Comparison of ENCODE assay signal across 14 mouse cellular contexts in the genomic region with DNA sequence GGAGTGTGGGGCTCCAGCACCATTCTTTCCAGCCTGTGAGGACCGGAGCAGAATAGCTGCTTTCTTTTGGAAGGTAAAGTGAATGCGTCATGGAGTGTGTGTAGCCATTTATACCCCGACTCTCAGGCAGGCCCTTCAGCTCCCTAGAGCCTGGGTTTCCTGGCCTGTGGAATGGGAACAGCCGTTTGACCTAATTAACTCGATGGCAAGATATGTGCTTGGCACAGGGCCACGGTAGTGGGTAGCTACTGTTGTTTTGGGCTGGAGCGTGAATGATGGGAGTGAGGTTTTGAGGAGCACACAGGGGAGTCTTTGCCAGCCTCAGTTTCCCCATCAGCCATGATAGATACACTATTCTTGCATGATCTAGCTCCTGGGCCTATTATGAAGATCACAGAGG. TPM values are rescaled to one million over a fixed set of nuclear protein-coding genes. Genes with fewer than 3 reads are reported as not detected.
A peak's percentile ranks its signal among the peaks of the same experiment; 100 is the strongest.
DNase-seq lines count a peak whose midpoint lies in the region; ATAC-seq lines count a peak whose summit lies in the region.
"Had no signal": no experiment of that assay in that cellular context is flagged by ENCODE, and none has a peak within 500 bp of the region (broad histone marks: within the 10 kb centered on the region; RNA-seq: fewer than 3 reads in every experiment).

No protein-coding gene starts in this region.

- H3K27me3 ChIP-seq in hindbrain, embryonic 14.5 days (ENCODE audit: control insufficient read depth, insufficient read depth, low read length), result 0 out of 2 replicates have a peak, but pooled peaks cover 3% of the 10 kb centered on the region
- peaks cover 34% of the 10 kb centered on the region for H3K27me3 ChIP-seq in forebrain, embryonic 10.5 days (ENCODE audit: poor library complexity, severe bottlenecking)

- H3K27ac ChIP-seq in hindbrain, embryonic 14.5 days, result no peak overlapping the region
- no peak overlapping the region for H3K27ac ChIP-seq in forebrain, embryonic 10.5 days
- H3K27ac ChIP-seq: embryonic facial prominence, embryonic 12.5 days; forebrain, embryonic 13.5 days; liver, embryonic 13.5 days; midbrain, embryonic 13.5 days had no signal

- peaks cover 2% of the 10 kb centered on the region; the same call in 1 of the 2 replicates for H3K4me1 ChIP-seq in hindbrain, embryonic 14.5 days (replicated peaks; ENCODE audit: control insufficient read depth, insufficient read depth, low read length)
- H3K4me1 ChIP-seq in forebrain, embryonic 10.5 days, result peaks cover 34% of the 10 kb centered on the region
- H3K4me1 ChIP-seq: liver, embryonic 13.5 days; megakaryocyte, embryonic 14.5 days had no signal

- 52% methylated on average over 7 of the region's 7 CpGs for WGBS in hindbrain, embryonic 14.5 days
- WGBS in forebrain, embryonic 10.5 days, result 78% methylated on average over 7 of the region's 7 CpGs

- H3K36me3 ChIP-seq in hindbrain, embryonic 14.5 days (replicated peaks; ENCODE audit: control insufficient read depth, insufficient read depth), result no peaks in the 10 kb centered on the region
- no peaks in the 10 kb centered on the region for H3K36me3 ChIP-seq in forebrain, embryonic 10.5 days (replicated peaks)
- H3K36me3 ChIP-seq: embryonic facial prominence, embryonic 12.5 days; liver, embryonic 13.5 days; midbrain, embryonic 13.5 days had no signal

- ATAC-seq in hindbrain, embryonic 14.5 days (ENCODE audit: low FRiP score), result no peak
- ATAC-seq: hindbrain, embryonic 16.5 days had no signal

- no peak overlapping the region for H3K9ac ChIP-seq in hindbrain, embryonic 14.5 days
- H3K9ac ChIP-seq: embryonic facial prominence, embryonic 12.5 days; forebrain, embryonic 13.5 days; liver, embryonic 13.5 days; midbrain, embryonic 13.5 days had no signal

- DNase-seq in cerebellum, adult 11-12 months, result peak; percentile 84
- DNase-seq in cerebellum, postnatal 4 days (ENCODE audit: low spot score in 2 of 2), result no peak
- DNase-seq in right cerebral cortex, postnatal 10 days (ENCODE audit: low spot score in 2 of 2), result peak; percentile 65 to 74
- no peak for DNase-seq in right cerebral cortex, adult 18-20 months
- DNase-seq in cerebellum, postnatal 10 days, result peak; percentile 71 to 82
- DNase-seq in hindbrain, embryonic 14.5 days (ENCODE audit: low spot score), result no peak
- DNase-seq in lung, postnatal 10 days, result no peak
- no peak for DNase-seq in forebrain, embryonic 10.5 days (ENCODE audit: extremely low spot score, low spot score)

- H3K4me3 ChIP-seq in hindbrain, embryonic 14.5 days (replicated peaks; ENCODE audit: low read length), result no peak overlapping the region
- H3K4me3 ChIP-seq in forebrain, embryonic 10.5 days, result no peak overlapping the region
- H3K4me3 ChIP-seq: embryonic facial prominence, embryonic 12.5 days; forebrain, embryonic 13.5 days; liver, embryonic 13.5 days; megakaryocyte, embryonic 14.5 days; midbrain, embryonic 13.5 days had no signal

- no peaks in the 10 kb centered on the region for H3K9me3 ChIP-seq in hindbrain, embryonic 14.5 days (ENCODE audit: control insufficient read depth, low read length)
- no peaks in the 10 kb centered on the region for H3K9me3 ChIP-seq in forebrain, embryonic 10.5 days
- H3K9me3 ChIP-seq: embryonic facial prominence, embryonic 12.5 days; forebrain, embryonic 13.5 days; liver, embryonic 13.5 days; megakaryocyte, embryonic 14.5 days; midbrain, embryonic 13.5 days had no signal

- no peak overlapping the region for H3K4me2 ChIP-seq in hindbrain, embryonic 14.5 days (replicated peaks)
- H3K4me2 ChIP-seq: embryonic facial prominence, embryonic 12.5 days; liver, embryonic 13.5 days had no signal

RNA-seq across cellular contexts. Expression of gene Rap1gap, which starts 11.0 kb away (rescaled TPM):
- polyA plus RNA-seq in hindbrain, embryonic 14.5 days (2014; fragmentation: Nextera tagmentation; extraction: Ambion mirVana), result 80.7 and 83.9 TPM in 2 replicates
- polyA plus RNA-seq in forebrain, embryonic 10.5 days (2016; fragmentation: Nextera tagmentation; extraction: Ambion mirVana), result 3.8 and 4.0 TPM in 2 replicates

Comparison
In these comparisons a context has a peak if more than half of its experiments do, and no peak if none do; other contexts are left out.
1. DNase-seq: peak in cerebellum, adult 11-12 months (single experiment), right cerebral cortex, postnatal 10 days (2 of 2) and cerebellum, postnatal 10 days (2 of 2); none in cerebellum, postnatal 4 days (0 of 2), right cerebral cortex, adult 18-20 months (single experiment), hindbrain, embryonic 14.5 days (single experiment), lung, postnatal 10 days (single experiment) and forebrain, embryonic 10.5 days (single experiment).
2. RNA of gene Rap1gap, which starts 11.0 kb away (polyA plus RNA-seq): 80.7 to 83.9 TPM in hindbrain, embryonic 14.5 days; 3.8 to 4.0 TPM in forebrain, embryonic 10.5 days; every median in the first group is over 10 times any median in the second.